Mouse (Mus musculus): ENCODE data around the gene Large1. TPM values are rescaled to one million over a fixed set of nuclear protein-coding genes. Genes with fewer than 3 reads are reported as not detected.

The Large1 gene
- polyA plus RNA-seq, 1 experiment from 2014 or later, result 17.0 TPM

GRCm38 (mm10) chr8:72765696-72766095 lies 587.6 kb downstream of the Large1 start:
- WGBS, result 53% methylated on average over 4 of the region's 4 CpGs
- H3K9me3 ChIP-seq (ENCODE audit: control insufficient read depth, low read length), result no peaks in the 10 kb centered on the region
- H3K4me1 ChIP-seq (replicated peaks; ENCODE audit: control insufficient read depth, insufficient read depth, low read length), result no peaks in the 10 kb centered on the region
- no peak for ATAC-seq
- H3K4me2 ChIP-seq (ENCODE audit: low read length), result no peak overlapping the region
- H3K27me3 ChIP-seq (replicated peaks; ENCODE audit: control insufficient read depth, insufficient read depth, low read length), result no peaks in the 10 kb centered on the region
- no peak overlapping the region for H3K4me3 ChIP-seq (replicated peaks; ENCODE audit: low read length)
- H3K36me3 ChIP-seq (ENCODE audit: control insufficient read depth, insufficient read depth), result no peaks in the 10 kb centered on the region
- H3K9ac ChIP-seq (replicated peaks; ENCODE audit: low read depth, low read length), result no peak overlapping the region
- H3K27ac ChIP-seq (ENCODE audit: low read length), result no peak overlapping the region

Small RNA genes lying within 50 kb of the gene (microRNA-seq; reads per million reads assigned to microRNA genes)
- gene Mir28b, result 0.83 reads per million

All from forebrain, embryonic 16.5 days (tissue).